In genomic region chr11:100850778-100851528, GRCm38 (mm10) we compare ENCODE assay signal across 7 mouse cellular contexts. TPM values are rescaled to one million over a fixed set of nuclear protein-coding genes. Genes with fewer than 3 reads are reported as not detected.
DNase-seq lines count a peak whose midpoint lies in the region; ATAC-seq lines count a peak whose summit lies in the region.

No protein-coding gene starts in this region.

- peaks cover 41% of the 10 kb centered on the region for H3K79me2 ChIP-seq in macrophage (ENCODE audit: inconsistent target)

- intact Hi-C loops in heart, postnatal 14 days (cut with DNase I) = no loop called here

- no peaks in the 10 kb centered on the region for H3K36me3 ChIP-seq in macrophage (ENCODE audit: inconsistent target)

- 14% methylated on average over 32 of the region's 33 CpGs for WGBS in macrophage (ENCODE audit: missing documents)

- peak; percentile 40 for DNase-seq in Muller cell, postnatal 12 days (ENCODE audit: inconsistent ontology term)
- peak; percentile 33 to 66 for DNase-seq in adrenal gland, postnatal 4 days (ENCODE audit: low spot score in 2 of 2)
- DNase-seq in heart, postnatal 14 days = peak; percentile 69 to 79
- DNase-seq in layer of hippocampus, adult 9-11 months = peak; percentile 39
- peak; percentile 64 for DNase-seq in skeletal muscle tissue, adult 2 months (ENCODE audit: low read depth, low spot score)

- ATAC-seq in erythroid progenitor cell, adult 5-6 weeks (replicated peaks; ENCODE audit: low FRiP score, poor library complexity, severe bottlenecking) = 0 out of 2 replicates have a peak, but pooled peaks have one; percentile 1

- no peak overlapping the region for H3K27ac ChIP-seq in macrophage

- peak overlapping the region; percentile 12; the same call in 1 of the 2 replicates for H3K4me3 ChIP-seq in macrophage (ENCODE audit: inconsistent target)

RNA-seq across cellular contexts. Expression of gene Stat5b, which starts 0.4 kb away (rescaled TPM):
- 10 to 100 TPM; 68.2 to 68.7 TPM for total RNA-seq in adrenal gland, postnatal 4 days (2021)
- 5.9 and 10.1 TPM in 2 replicates for total RNA-seq in erythroid progenitor cell, adult 5-6 weeks (2015; ENCODE audit: low replicate concordance)
- total RNA-seq in erythroid progenitor cell, adult 5-6 weeks (2017; ENCODE audit: low replicate concordance) = 7.0 and 10.3 TPM in 2 replicates
- total RNA-seq in heart, postnatal 14 days (2021) = 10 to 100 TPM; 62.4 to 66.5 TPM
- 100 to 1,000 TPM in 1 of 26 experiments, 10 to 100 TPM in 23, 1 to 10 TPM in 2; 8.0 to 116 (median 45.6) TPM for total RNA-seq in macrophage (2018; cell fraction: chromatin; rRNA removed)
- 10 to 100 TPM; 22.3 to 36.6 (median 31.5) TPM for total RNA-seq in macrophage (2018; cell fraction: cytosol; rRNA removed)
- total RNA-seq in macrophage (2018; cell fraction: nucleus; rRNA removed) = 100 to 1,000 TPM in 1 of 26 experiments, 10 to 100 TPM in 25; 16.1 to 112 (median 42.3) TPM
- 16.7 to 27.2 TPM (median 18.9 TPM) in 3 replicates for polyA plus RNA-seq in macrophage (2018)

RNA-seq across cellular contexts. Expression of gene Stat5a, which starts 8.2 kb away (rescaled TPM):
- total RNA-seq in adrenal gland, postnatal 4 days (2021) = 10 to 100 TPM; 34.1 to 42.1 TPM
- 3.2 and 7.5 TPM in 2 replicates for total RNA-seq in erythroid progenitor cell, adult 5-6 weeks (2015; ENCODE audit: low replicate concordance)
- total RNA-seq in erythroid progenitor cell, adult 5-6 weeks (2017; ENCODE audit: low replicate concordance) = 5.3 and 5.4 TPM in 2 replicates
- total RNA-seq in heart, postnatal 14 days (2021) = 10 to 100 TPM; 28.1 to 28.7 TPM
- 1,000 to 10,000 TPM in 2 of 26 experiments, 100 to 1,000 TPM in 7, 10 to 100 TPM in 17; 28.9 to 1,361 (median 47.6) TPM for total RNA-seq in macrophage (2018; cell fraction: chromatin; rRNA removed)
- 100 to 1,000 TPM in 1 of 26 experiments, 10 to 100 TPM in 25; 12.5 to 173 (median 17.3) TPM for total RNA-seq in macrophage (2018; cell fraction: cytosol; rRNA removed)
- total RNA-seq in macrophage (2018; cell fraction: nucleus; rRNA removed) = 1,000 to 10,000 TPM in 1 of 26 experiments, 100 to 1,000 TPM in 6, 10 to 100 TPM in 19; 14.8 to 1,212 (median 34.7) TPM
- 10.0 to 16.3 TPM (median 11.7 TPM) in 3 replicates for polyA plus RNA-seq in macrophage (2018)

Comparison
In these comparisons a context has a peak if more than half of its experiments do, and no peak if none do; other contexts are left out.
1. RNA of gene Stat5b, which starts 0.4 kb away (total RNA-seq): 68.2 to 68.7 TPM in adrenal gland, postnatal 4 days and 62.4 to 66.5 TPM in heart, postnatal 14 days; 5.9 to 10.3 TPM in erythroid progenitor cell, adult 5-6 weeks; every median in the first group is over 4 times any median in the second.
2. Peak in every context shown above with its lines, with median percentiles within 50 percentile points of each other: DNase-seq.